Mouse (Mus musculus): ENCODE measurements around the gene Cdc34.

The Cdc34 gene

DNA sequence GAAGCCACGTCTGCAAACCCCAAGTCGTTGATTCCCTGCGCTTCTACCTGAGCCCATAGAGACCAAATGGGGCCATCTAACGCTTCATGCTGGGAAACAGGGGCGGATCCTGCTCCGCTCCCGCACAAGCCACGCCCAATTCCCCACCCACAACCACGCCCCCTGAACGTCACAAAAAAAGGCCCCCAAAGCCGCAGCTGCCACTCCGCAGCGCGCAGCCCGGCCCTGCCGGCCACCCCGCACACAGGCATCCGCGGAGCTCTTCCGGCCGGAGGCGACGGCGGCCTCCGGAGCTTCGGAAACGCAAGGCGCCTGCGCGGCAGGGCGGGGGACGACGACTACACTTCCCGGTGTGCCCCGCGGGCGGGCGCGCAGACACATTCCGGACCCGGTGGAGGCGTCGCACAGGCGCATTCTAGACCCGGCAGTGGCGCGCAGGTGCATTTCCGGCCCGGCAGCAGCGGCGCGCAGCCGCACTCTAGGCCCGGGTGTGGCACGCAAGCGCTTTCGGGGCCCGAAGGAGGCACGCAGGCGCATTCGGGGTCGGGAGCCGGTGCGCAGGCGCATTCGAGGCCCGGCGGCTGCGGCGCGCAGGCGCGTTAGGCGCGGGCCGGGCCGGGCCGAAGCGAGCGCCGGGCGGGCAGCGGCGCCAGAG lies at the start of gene Cdc34:
Gene Cdc34, plus strand, starts transcription at position 605 of the 655 bp plus-strand sequence.
- peak; percentile 98 to 100 for DNase-seq

DNA sequence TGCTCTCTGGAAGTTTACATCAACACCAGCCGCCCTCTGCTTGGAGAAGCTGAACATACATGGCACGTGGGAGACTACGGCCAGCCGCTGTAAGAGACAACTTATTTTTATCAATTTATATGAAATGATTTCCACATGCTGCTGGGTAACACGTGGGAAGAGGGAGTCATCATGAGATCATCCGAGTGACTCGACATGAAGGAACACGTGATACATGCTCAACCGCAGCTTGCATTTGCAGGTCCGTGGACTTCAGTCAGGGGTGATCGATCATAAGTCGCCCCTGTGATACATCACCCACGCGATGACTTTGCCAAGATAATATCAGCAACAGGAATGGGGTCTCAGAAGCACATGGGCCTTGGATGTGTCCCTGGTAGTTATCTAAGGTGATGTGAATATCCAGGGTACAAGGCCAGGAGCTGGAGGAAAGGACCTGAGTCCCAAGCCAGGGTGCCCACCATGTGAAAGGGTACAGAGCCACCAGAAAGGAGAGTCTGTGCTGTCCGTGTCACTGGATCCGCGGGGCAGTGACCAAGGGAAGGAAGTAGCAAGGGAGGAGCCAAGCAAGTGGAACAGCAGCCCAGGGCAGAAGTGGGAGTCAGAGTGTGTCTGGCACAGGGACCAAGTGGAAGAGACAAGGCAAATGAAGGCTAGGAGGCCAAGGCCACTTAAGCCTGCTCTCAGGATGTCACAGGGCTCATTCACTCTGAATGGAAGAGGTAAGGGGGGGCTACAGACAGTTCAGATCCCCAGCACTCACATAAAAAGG lies 48.8 kb upstream of the Cdc34 start:
- no peak for DNase-seq

- no peak for DNase-seq
These were observed 45.7 kb upstream of the Cdc34 start for GRCm38 (mm10) chr10:79636287-79636686.

DNA sequence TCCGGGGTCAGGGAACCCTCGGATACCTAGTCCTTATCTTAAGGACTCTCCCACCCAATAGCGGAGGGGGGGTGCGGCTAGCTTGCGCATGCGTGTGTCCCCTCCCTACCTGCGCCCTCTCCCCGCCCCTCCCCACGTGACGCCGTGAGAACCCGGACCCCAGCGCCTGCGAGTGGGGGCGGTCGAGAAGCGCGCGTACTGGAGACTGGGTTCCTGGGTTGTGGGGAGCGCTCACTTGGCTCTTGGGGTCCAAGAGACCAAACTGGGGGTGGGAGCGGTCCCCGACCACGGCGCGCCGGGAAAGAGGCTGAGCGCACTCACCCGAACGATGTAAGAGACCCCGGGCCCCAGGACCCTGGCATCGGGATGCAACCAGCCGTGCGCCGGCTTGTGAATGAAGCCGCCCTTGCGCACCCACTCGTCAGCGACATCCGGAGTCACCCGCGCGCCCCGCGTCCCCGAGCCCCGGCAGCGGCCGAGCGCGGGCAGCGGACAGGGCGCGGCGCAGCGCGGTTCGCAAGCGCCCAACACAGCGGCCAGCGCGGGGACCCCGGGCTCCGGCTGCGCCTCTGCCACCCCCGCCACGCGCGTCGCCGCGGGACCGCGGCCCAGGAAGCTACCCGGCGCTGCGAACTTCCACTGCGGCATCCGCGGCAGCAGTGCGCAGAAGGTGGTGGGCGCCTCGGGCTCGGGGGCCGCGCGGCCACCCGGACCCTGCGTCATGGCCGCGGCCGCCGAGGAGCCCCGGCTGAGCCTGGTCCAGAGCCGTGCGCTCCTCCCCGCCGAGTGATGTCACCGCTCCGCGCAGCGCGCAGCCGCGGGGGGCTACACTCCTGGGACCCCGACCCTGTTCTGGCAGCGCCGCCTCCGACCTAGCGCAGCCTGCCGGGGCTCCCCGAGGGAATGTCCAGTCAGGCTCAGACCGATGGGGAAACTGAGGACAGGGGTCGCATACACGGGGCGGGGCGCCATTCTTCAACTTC lies 44.6 kb upstream of the Cdc34 start, which contains the start of gene Shc2:
Gene Shc2, minus strand, starts transcription at position 791 of the 983 bp plus-strand sequence.
- DNase-seq = no peak

- no peak for DNase-seq
These were observed 43.4 kb upstream of the Cdc34 start for GRCm38 (mm10) chr10:79638486-79639204.

DNA sequence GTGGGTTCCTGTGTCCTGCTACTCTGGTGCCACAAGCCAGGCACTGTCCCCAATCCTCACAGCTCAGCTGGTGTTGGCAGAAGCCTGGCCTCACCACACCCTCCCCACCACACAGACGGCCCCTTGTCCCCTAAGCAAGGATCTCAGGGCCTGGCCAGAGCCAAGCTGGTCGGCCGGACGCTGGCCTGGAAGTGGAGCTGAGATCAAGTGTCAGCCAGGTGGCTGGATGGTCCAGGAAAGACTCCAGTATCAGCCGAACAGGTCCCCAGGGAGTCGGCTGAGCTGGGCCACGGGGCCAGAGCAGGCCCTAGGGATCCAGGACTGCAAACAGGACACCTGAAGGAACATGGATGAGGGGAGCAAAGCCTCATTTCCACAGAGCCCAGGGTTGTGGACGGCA lies 36.3 kb upstream of the Cdc34 start, which contains the start of gene Odf3l2:
Gene Odf3l2, minus strand, starts transcription at position 28 of the 400 bp plus-strand sequence.
- no peak for DNase-seq

- peak; percentile 72 to 83 for DNase-seq
These were observed 32.8 kb upstream of the Cdc34 start for GRCm38 (mm10) chr10:79649070-79649751.

DNA sequence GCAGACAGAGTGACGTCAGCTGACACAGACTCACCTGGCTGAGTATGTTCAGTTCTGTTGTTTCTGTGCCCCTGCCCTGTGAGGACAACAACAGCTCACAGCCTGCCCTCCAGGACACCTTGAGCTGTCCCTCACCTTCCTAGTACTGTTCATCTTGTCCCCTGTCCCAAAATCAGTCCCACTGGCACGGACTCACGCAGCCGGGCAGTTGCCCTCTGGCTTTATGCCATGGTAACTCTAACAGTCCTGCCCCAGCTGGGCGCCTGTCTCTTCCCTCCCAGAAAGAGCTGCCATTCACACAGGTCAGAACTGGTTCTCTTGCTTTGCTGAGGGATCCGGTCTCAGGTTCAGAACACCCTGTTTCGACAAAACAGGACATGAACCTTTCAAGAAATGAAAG lies 29.2 kb upstream of the Cdc34 start:
- DNase-seq = peak in 1 of 2 experiments; percentile 61

DNA sequence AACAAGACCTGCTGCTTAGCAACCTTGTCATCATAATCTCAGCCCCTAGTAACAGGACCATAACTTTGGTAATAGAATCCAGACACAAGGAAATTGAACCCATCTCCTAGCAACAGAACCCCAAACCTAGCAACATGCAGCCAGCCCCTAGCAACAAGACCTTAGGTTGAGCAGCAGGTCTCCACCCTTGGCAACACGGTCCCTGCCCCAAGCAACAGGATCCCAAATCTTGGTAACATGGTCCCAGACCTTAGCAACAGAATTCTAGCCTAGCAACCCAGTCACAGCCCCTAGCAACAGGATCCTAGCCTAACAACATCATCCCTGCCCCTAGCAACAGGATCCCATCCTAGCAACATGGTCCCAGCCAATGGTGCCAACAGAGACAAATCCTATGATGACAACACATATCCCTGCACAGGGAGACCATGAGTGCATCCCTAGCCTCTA lies 27.0 kb upstream of the Cdc34 start:
- no peak for DNase-seq

- DNase-seq = peak in 1 of 2 experiments; percentile 26
These were observed 23.2 kb upstream of the Cdc34 start for GRCm38 (mm10) chr10:79658829-79659228.

GRCm38 (mm10) chr10:79660298-79660697 lies 21.7 kb upstream of the Cdc34 start:
- DNase-seq = no peak

DNA sequence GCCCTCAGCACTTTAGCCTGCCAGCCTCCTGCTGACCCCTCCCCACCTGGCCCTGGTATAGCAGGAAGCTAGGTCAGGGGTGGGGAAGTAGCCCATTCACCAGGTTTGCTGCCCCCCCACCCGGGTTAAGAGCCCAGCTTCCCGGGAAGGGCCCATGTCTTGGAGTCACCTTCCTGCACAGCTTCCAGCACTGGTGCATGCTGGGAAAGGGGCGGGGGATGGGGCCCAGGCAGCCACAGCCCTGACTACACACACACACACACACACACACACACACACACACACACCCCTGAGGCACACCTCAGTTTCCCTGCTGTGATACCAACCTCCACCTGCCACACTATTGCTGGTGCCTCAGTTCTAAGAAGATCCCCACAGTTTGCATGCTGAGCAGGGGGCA lies 20.1 kb upstream of the Cdc34 start:
- DNase-seq = no peak

DNA sequence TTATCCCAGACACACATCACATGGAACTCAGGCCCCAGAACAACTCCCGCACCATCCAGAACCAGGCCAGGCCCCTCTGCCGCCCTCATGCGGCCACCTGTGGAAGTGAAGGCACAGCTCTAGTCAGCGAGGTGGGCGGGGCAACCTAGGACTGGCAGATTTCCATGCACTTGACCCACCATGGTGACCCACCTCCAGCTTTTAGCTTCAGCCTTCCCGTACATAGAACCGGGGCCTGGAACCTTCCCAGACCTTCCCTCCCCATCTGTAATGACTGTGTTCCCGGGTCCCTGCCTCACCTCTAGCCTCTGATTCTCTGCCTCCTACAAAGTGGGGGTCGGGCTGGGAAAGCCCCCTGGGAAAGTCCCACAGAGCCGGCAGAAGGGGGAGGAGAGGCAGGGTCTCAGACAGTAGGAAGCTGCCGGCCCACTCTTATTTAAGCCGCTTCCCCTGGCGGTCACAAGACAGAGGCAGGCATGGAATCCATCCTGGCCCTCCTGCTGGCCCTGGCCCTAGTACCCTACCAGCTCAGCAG lies 17.8 kb upstream of the Cdc34 start, which contains the start of gene Madcam1:
Gene Madcam1, plus strand, starts transcription at position 429 of the 535 bp plus-strand sequence.
- DNase-seq = peak; percentile 70 to 83

- DNase-seq = no peak
These were observed 16.9 kb upstream of the Cdc34 start for GRCm38 (mm10) chr10:79665051-79665450.

DNA sequence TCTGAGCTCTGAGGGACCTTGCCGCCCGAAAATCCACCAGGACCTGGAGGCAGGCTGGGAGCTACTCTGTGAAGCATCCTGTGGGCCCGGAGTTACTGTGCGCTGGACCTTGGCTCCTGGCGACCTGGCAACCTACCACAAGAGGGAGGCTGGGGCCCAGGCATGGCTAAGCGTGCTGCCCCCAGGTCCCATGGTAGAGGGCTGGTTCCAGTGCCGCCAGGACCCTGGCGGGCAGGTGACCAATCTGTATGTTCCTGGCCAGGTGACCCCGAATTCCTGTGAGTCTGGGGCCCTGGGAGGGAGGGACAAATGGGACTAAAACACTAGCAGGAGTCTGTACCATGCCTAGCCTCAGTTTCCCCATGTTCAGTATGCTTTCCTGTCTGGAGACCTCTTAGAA lies 15.5 kb upstream of the Cdc34 start:
- DNase-seq = no peak

DNA sequence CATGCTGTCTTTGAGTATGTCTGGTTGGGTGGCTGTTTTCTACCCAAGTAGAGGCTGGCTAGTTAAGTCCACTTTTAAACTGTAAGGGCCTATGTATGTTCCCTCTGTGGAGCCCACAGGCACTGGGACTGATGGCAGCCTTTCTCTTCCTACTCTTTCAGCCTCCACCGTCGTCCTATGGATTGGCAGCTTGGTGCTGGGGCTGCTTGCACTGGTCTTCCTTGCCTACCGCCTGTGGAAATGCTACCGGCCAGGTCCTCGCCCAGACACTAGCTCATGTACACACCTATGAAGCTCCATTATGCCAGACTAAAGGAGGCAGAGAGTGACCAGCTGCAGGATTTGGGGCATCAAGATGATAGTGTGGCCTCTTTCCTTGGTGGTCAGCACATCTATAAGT lies 13.9 kb upstream of the Cdc34 start:
- no peak for DNase-seq

GRCm38 (mm10) chr10:79668771-79669575 lies 13.0 kb upstream of the Cdc34 start, which contains the start of gene Tpgs1:
Gene Tpgs1, plus strand, starts transcription at chr10:79669369.
- DNase-seq = peak; percentile 91 to 93

DNA sequence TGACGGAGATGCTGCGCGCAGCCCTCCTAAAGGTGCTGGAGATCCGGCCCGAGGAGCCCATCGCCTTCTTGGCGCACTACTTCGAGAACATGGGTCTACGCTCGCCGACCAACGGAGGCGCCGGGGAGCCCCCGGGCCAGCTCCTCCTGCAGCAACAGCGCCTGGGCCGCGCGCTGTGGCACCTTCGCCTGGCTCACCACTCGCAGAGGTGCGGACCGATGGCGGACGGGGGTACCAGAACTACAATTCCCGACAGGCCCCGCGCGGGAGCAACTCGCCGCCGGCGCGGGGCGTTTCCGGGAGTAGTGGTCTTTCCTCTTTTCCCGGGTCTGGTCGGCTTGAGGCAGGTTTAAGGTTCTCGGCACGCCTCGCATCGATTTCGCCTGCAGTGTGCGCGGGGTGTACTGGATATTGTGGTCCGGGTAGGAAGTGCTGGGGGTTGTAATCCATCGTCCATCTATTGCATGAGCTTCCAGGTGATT lies 12.4 kb upstream of the Cdc34 start:
- DNase-seq = peak; percentile 77 to 83

GRCm38 (mm10) chr10:79670071-79670888 lies 11.7 kb upstream of the Cdc34 start:
- DNase-seq = no peak

Data from kidney, postnatal 25 days (tissue).